Mouse (Mus musculus): Measurements from ENCODE around the gene Gon7.

- TF ChIP-seq ZC3H11A (IDR thresholded peaks at IDR 0.05; ENCODE audit: borderline replicate concordance, low read depth, low read length) (no peak), ZNF384 (IDR thresholded peaks at IDR 0.05; ENCODE audit: low read depth, low read length) (no peak), MAFK (IDR thresholded peaks at IDR 0.05; ENCODE audit: insufficient read depth, low read depth, low read length) (no peak), HCFC1 (IDR thresholded peaks at IDR 0.05; ENCODE audit: borderline replicate concordance, insufficient read depth, low read length) (no peak), CHD2 (IDR thresholded peaks at IDR 0.05; ENCODE audit: low read depth, low read length) (no peak)
Measured at GRCm38 (mm10) chr12:102740285-102740684, 17.3 kb downstream of the Gon7 start.
